Mouse (Mus musculus): Measurements from ENCODE around the gene Gpr83.

The Gpr83 gene

DNA sequence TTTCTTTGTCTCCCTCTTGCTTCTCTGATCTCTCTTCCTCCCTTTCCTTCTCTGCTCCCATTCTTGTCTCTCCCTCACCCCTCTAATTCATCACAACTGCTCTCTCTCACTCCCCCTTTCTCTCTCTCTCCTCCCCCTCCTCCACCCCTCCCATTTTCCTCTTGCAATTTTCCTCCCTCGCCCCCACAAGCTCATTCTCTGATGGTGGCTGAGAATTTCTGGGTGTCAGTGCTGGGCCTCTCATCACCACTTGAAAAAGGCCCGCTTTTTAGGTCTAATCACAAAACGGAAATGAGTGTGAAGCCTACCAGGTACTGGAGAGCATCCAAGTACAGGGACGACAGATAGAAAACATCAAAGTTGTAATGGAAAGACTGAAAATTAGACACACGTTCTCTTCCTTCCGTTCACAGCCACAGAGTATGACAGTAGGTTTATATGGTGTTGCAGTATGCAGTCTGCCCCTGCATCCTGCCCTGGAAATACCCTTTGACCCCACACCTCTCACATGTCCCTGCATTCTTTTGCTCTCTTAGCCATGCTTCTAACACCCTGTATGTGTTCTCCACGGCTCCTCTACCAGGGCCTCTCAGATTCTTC lies 47.9 kb downstream of the Gpr83 start:
- DNase-seq = no peak

GRCm38 (mm10) chr9:14909981-14910380 lies 50.0 kb downstream of the Gpr83 start:
- DNase-seq = no peak

GRCm38 (mm10) chr9:14912037-14912436 lies 52.0 kb downstream of the Gpr83 start:
- DNase-seq = no peak

GRCm38 (mm10) chr9:14917661-14918060 lies 57.7 kb downstream of the Gpr83 start:
- no peak for DNase-seq

GRCm38 (mm10) chr9:14918825-14919668 lies 59.0 kb downstream of the Gpr83 start:
- DNase-seq = no peak

Data from cerebellum, adult 11 months (tissue).